Mouse (Mus musculus) midbrain, embryonic 16.5 days (tissue): Measurements from ENCODE around the gene Nubp2. TPM values are rescaled to one million over a fixed set of nuclear protein-coding genes. Genes with fewer than 3 reads are reported as not detected.

ENCODE experiments used
- ATAC-seq: fragments of 200-750 bp; cut with Nextera tagmentation; 2 replicates; pipeline ENCODE4 v1.8.0; 2017; ENCODE audit warnings: moderate TSS enrichment
- H3K27ac ChIP-seq: fragments of 300-500 bp; sonication (generic); 2 replicates; pipeline ENCODE4 v1.5.1; 2014; ENCODE audit warnings: mild to moderate bottlenecking, low read length, mixed read lengths
- H3K27me3 ChIP-seq: fragments of 300-500 bp; sonication (generic); 2 replicates; pipeline ENCODE4 v1.6.1; 2014; ENCODE audit warnings: low read depth, low read length, mixed read lengths; ENCODE audit not compliant: control insufficient read depth, insufficient read depth
- H3K36me3 ChIP-seq: fragments of 300-500 bp; sonication (generic); 2 replicates; pipeline ENCODE4 v1.6.1; 2014; ENCODE audit warnings: mild to moderate bottlenecking, low read length, moderate library complexity, mixed read lengths; ENCODE audit not compliant: control insufficient read depth, insufficient read depth
- H3K4me1 ChIP-seq: fragments of 300-500 bp; sonication (generic); 2 replicates; pipeline ENCODE4 v1.6.1; 2014; ENCODE audit warnings: mild to moderate bottlenecking, low read length, mixed read lengths; ENCODE audit not compliant: control insufficient read depth, insufficient read depth
- H3K4me2 ChIP-seq: fragments of 300-500 bp; sonication (generic); 2 replicates; pipeline ENCODE4 v1.6.1; 2014; ENCODE audit warnings: mild to moderate bottlenecking, low read length, mixed read lengths
- H3K4me3 ChIP-seq: fragments of 300-500 bp; sonication (generic); 2 replicates; pipeline ENCODE4 v1.5.1; 2014; ENCODE audit warnings: low read depth, mild to moderate bottlenecking, low read length, moderate library complexity, mixed read lengths
- H3K9ac ChIP-seq: fragments of 300-500 bp; sonication (generic); 2 replicates; pipeline ENCODE4 v1.6.1; 2014; ENCODE audit warnings: low read depth, low read length, mixed read lengths
- H3K9me3 ChIP-seq: fragments of 300-500 bp; sonication (generic); replicated peaks from 2 replicates; pipeline ENCODE4 v1.6.1; 2014; ENCODE audit warnings: mild to moderate bottlenecking, low read length, mixed read lengths; ENCODE audit not compliant: control insufficient read depth, poor library complexity, severe bottlenecking
- WGBS: fragments of 180-500 bp; shearing (Covaris S2); extraction: QIAGEN DNeasy Blood & Tissue Kit; methylation state at CpG from one replicate; pipeline ENCODE4 v1.1.7; 2014; 5-methylcytosine and 5-hydroxymethylcytosine counted together
- polyA plus RNA-seq: library from polyadenylated mRNA; unstranded; fragments of >200 nt; fragmentation: Nextera tagmentation; extraction: Ambion mirVana; gene quantifications from 2 replicates; pipeline ENCODE4 v1.2.1, GENCODE M21; 2015

The Nubp2 gene
- polyA plus RNA-seq, 1 experiment from 2014 or later, result 54.7 TPM

DNA sequence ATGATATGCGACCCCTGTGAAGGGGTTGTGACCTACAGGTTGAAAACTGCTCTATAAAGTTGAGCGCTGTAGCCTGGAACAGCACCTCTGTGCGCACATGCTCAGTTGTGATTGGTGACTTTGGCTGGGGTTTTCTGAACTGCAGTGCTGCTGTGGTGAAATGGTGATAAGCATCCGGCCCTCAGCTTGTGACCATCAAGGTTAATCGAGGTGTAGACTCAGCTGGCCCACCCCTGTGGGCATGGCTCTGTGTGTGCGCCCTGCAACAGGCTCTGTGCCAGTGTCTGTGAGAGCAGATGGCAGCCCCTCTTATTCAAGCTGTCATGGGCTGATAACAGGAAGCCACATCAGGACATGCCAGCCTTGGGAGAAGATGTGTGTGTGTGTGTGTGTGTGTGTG lies 27.2 kb downstream of the Nubp2 start:
- WGBS, result 93% methylated on average over 6 of the region's 6 CpGs
- Histone ChIP-seq H3K27ac (no peak overlapping the region), H3K4me1 (no peaks in the 10 kb centered on the region), H3K4me2 (no peak overlapping the region), H3K9me3 (no peaks in the 10 kb centered on the region), H3K9ac (no peak overlapping the region), H3K36me3 (peaks cover 26% of the 10 kb centered on the region), H3K4me3 (no peak overlapping the region), H3K27me3 (no peaks in the 10 kb centered on the region)
- no peak for ATAC-seq

DNA sequence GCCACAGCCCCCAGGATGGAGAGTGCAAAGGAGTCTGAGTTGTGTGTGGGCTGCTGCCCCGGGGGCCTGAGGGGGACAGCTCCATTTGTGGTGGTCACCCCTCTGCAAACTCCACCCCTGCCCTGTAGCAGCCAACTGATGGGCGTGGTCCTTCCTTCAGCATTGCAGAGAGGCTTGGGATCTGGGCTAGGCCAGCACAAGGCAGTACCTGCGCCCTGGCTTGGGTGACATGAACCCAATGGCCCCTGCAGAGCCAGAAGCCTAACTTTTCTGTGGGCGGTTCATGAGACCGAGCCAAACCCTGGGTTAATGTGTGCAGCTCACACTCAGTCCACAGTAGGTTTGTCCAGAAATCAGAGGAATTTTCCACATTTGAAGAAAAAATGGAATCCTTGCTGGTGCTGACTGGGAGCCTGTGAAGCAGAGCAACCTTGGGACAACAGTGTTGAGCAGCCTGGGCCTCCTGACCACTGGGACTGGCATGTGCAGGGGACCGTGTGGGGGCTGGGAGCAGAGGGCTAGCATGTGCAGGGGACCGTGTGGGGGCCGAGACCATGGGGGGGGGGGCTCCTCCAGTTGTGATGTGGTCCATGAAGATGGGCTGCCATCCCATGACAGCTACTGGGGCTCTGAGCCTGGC lies 28.2 kb downstream of the Nubp2 start:
- WGBS, result 83% methylated on average over 8 of the region's 8 CpGs
- H3K27ac ChIP-seq, result no peak overlapping the region
- H3K9ac ChIP-seq, result no peak overlapping the region
- no peaks in the 10 kb centered on the region for H3K4me1 ChIP-seq
- peaks cover 23% of the 10 kb centered on the region for H3K36me3 ChIP-seq
- no peak overlapping the region for H3K4me2 ChIP-seq
- H3K27me3 ChIP-seq, result no peaks in the 10 kb centered on the region
- ATAC-seq, result no peak
- H3K9me3 ChIP-seq, result no peaks in the 10 kb centered on the region
- H3K4me3 ChIP-seq, result no peak overlapping the region

DNA sequence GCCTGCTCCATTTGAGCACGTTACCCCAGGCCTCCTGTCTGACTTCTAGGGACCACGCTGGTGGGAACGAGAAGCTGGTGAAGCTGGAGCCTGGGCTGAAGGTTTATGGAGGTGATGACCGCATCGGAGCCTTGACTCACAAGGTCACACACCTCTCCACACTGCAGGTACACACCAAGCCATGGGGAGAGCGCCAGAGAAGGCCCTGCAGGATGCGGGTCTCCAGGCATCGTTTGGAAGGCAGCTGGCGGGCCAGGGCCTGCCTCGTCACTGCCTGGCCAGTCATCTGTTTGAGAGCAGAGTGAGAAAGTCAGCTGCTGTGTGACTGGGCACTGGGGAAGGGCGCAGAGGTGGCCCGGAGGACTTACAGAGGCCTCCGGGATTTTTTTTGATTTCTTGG lies 29.6 kb downstream of the Nubp2 start:
- no peak overlapping the region for H3K4me2 ChIP-seq
- H3K4me3 ChIP-seq, result no peak overlapping the region
- no peak overlapping the region for H3K9ac ChIP-seq
- WGBS, result 91% methylated on average over 13 of the region's 13 CpGs
- no peaks in the 10 kb centered on the region for H3K9me3 ChIP-seq
- peaks cover 20% of the 10 kb centered on the region for H3K36me3 ChIP-seq
- H3K27me3 ChIP-seq, result no peaks in the 10 kb centered on the region
- no peaks in the 10 kb centered on the region for H3K4me1 ChIP-seq
- no peak overlapping the region for H3K27ac ChIP-seq
- no peak for ATAC-seq

DNA sequence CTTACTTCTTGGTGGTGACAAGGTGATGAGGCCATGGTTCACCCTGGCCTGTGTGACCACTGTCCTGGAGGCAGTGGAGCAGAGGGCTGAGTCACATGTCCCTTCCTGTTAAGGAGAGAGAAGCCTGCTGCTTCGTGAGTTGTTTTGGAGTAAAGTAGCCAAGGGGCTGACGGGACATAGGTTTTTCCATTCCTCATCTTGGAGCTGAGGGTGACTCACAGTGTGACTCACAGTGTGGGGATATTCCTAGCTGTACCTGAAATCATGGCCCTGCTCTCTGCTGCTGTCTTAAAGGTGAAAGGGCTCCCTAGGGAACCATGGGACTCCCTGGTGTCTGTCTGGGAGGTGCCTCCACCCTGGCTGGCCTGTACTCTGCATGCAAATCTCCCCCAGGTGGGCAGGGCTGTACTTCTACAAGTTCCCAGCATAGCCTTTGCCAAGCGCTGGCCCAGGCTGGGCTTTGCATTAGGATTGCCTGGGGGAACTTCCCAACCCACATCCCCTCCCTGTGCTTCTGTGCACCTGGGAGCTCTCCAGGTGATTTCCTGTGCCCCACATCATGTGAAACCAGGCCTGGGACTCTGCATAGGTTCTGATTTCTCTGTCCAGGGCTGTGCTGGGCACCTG lies 30.2 kb downstream of the Nubp2 start:
- H3K4me3 ChIP-seq, result no peak overlapping the region

DNA sequence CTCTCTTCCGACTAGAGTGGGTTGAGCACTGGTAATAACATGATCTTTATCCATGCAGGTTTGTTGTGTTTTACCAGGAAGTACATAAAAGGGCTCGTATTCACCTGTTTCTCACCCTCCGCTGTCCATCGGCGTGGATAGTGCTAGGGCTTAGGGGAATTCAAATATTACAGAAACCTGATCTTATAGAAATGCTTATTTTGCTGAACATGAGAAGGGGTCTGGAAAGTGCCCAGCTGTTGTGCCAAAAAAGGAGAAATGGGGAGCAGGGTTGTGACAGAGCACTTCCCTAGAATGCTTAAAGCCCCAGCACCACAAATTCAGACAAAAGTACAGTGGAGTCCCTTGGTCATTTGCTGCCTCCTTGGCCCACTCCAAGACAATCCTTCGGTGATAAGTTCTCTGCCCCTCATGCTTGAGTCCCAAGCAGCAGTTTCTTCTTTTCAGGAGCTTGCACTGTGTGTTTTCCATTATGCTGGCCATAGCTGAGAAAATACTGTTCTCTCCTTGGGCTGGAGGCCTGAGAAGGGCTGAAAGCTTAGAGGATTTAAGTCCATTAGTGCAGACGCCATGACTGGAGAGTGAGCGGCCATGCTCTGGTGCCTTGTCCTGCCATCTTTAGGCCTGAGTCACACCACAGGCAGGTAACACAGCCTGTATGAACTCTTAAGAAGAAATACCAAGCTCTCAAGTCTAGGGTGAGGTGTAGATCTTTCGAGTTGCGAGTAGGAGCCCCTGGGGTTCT lies 34.6 kb downstream of the Nubp2 start:
- peaks cover 17% of the 10 kb centered on the region for H3K4me1 ChIP-seq
- no peak overlapping the region for H3K27ac ChIP-seq
- peaks cover 9% of the 10 kb centered on the region; the same call in 1 of the 2 replicates for H3K36me3 ChIP-seq
- no peaks in the 10 kb centered on the region for H3K27me3 ChIP-seq
- H3K9ac ChIP-seq, result peak overlapping the region; percentile 75
- ATAC-seq, result no peak
- peak overlapping the region; percentile 76 for H3K4me3 ChIP-seq
- 82% methylated on average over 10 of the region's 10 CpGs for WGBS
- H3K9me3 ChIP-seq, result no peaks in the 10 kb centered on the region
- peak overlapping the region; percentile 87 for H3K4me2 ChIP-seq

More for the DNA sequence above, 30.2 kb downstream of the Nubp2 start:
- Histone ChIP-seq H3K9me3 (no peaks in the 10 kb centered on the region), H3K36me3 (peaks cover 15% of the 10 kb centered on the region; the same call in 1 of the 2 replicates), H3K27me3 (no peaks in the 10 kb centered on the region), H3K27ac (no peak overlapping the region), H3K4me2 (no peak overlapping the region), H3K9ac (no peak overlapping the region), H3K4me1 (peaks cover 6% of the 10 kb centered on the region)
- no peak for ATAC-seq
- 80% methylated on average over 3 of the region's 3 CpGs for WGBS

DNA sequence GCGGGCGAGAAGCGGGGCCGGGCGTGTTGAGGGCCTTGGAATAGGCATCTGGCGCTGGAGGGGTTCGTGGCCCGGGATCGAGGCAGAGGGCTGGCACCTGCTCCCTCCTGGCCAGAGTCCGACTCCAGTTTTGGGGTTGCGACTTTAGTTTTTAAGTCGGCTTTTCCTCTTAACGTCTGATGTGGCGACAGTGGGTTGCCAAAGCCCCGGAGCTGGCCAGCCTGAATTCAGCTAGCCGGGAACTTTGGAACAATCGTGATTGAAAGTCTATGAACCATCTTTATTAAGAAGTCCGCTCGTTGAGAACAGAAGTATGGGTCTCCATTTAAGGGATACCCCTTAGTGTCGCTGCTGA lies 35.4 kb downstream of the Nubp2 start:
- Histone ChIP-seq H3K27me3 (no peaks in the 10 kb centered on the region), H3K36me3 (peaks cover 9% of the 10 kb centered on the region; the same call in 1 of the 2 replicates), H3K9ac (peak overlapping the region; percentile 75), H3K4me3 (peak overlapping the region; percentile 76), H3K27ac (peak overlapping the region; percentile 74), H3K4me1 (peaks cover 17% of the 10 kb centered on the region), H3K4me2 (peak overlapping the region; percentile 87), H3K9me3 (no peaks in the 10 kb centered on the region)
- 1% methylated on average over 20 of the region's 20 CpGs for WGBS
- no peak for ATAC-seq

DNA sequence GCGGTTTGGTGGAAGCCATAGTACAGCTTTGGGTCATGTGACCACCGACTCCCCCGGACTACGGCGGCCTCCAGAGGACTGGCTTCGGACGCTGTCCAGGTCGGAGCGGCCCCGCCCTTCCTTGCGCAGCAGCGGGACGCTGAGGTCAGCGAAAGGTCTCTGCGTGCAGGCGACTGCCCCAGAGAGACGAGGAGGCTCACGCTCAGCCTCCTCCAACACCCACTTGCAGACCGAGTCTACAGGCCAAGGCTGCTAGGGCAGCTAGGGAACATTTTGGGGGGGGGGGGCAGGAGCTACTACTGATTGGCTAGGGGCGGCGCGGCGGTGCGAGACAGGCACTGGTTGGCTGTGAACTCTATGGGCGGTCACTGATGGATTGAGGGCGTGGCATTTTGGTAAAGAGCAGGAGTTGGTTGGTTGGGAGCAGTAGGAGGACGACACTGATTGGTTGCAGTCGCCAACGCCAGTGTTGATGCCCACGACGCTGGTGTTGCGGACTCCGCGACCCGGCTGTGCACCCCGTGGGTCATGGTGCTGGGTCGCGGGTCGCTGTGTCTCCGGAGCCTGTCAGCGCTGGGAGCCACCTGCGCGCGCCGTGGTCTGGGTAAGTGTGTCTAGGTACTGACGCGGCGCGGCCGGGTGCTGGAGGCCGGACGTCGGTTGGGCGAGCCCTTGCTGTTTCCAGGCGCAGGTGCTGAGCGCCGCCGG lies 35.9 kb downstream of the Nubp2 start, which contains the start of gene Fahd1:
Gene Fahd1, minus strand, starts transcription at position 300 of the 708 bp plus-strand sequence.
- Histone ChIP-seq H3K9me3 (no peaks in the 10 kb centered on the region), H3K36me3 (peaks cover 9% of the 10 kb centered on the region; the same call in 1 of the 2 replicates), H3K27me3 (no peaks in the 10 kb centered on the region), H3K27ac (peak within 1 kb of the TSS; percentile 95), H3K4me3 (peak within 1 kb of the TSS; percentile 76), H3K9ac (peak within 1 kb of the TSS; percentile 82), H3K4me2 (peak within 1 kb of the TSS; percentile 95), H3K4me1 (peaks cover 17% of the 10 kb centered on the region)
- under 1% methylated on average over 56 of the region's 58 CpGs for WGBS
- peak; percentile 100 for ATAC-seq

DNA sequence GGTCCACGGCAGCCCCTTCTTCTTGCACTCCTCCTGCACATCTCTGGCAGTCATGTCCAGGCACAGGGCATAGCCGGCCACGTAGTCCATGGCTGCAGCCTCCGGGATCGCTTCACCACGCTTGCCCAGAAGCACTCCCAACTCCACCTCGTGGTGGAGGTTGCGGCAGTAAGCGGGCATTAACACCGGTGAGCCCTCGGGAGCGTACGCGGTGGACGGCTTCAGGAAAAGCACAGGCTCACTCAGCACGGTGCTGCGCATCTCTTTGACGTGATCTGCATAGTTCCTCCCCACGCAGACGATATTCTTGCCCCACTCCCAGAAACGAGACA lies 36.5 kb downstream of the Nubp2 start:
- ATAC-seq, result peak; percentile 82; the same call in 1 of the 2 replicates
- Histone ChIP-seq H3K36me3 (peaks cover 9% of the 10 kb centered on the region; the same call in 1 of the 2 replicates), H3K4me2 (peak overlapping the region; percentile 95), H3K9me3 (no peaks in the 10 kb centered on the region), H3K9ac (peak overlapping the region; percentile 82), H3K27me3 (no peaks in the 10 kb centered on the region; the same call in 1 of the 2 replicates), H3K27ac (peak overlapping the region; percentile 95), H3K4me3 (peak overlapping the region; percentile 76), H3K4me1 (peaks cover 17% of the 10 kb centered on the region)
- WGBS, result 0% methylated on average over 21 of the region's 21 CpGs
